Mouse (Mus musculus) spleen, adult 18-20 months (tissue): ENCODE results near the gene Tiam1.
A peak's percentile ranks its signal among the peaks of the same experiment; 100 is the strongest.

Experiments used
- DNase-seq, 2 experiments: peaks; one replicate each; pipeline ENCODE4 v3.0.0; 2022; ENCODE audit warnings: mixed read lengths in 2 of 2

Gene Tiam1

DNA sequence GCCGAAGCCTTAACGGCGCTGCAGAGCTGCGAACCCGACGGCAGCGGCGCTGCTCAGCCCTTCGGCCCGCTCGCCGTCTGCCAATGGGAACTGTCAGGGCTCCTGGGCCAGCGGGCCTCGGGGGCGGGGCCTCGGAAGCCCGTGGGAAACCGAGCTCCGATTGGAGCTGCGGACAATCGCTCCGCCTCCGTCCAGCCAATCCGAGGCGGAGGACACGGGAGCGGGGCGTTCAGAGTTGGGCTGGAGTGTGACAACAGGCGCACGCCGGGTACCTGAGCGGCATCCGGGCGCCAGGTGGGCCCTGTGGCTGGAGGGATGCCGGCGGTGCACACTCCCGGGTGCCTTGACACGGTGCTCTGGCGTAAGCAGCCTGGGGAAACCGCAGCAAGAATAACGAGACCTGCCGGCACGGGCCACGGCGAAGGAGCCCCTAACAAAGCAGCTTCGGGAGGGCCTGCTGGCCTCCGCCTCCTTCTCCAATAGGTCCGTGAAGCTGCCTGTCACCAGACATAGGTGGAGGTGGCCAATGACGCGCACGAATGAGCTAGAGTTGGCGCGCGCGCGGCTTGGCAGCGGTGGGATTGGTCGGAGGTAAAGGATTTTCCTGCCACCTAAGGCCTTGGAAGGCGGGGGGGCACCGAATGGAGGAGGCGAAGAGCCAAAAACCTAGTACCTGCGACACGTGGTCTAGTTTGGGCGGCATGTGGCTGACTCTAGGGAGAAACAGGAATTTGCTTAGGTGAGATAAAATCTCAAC, at the start of gene Tiam1:
Tiam1 (minus strand) TSS at position 10 of the 757 bp plus-strand sequence.
- DNase-seq, result peak; percentile 89 to 90

GRCm38 (mm10) chr16:90191289-90191688, 47.7 kb upstream of the Tiam1 start:
- no peak for DNase-seq

DNA sequence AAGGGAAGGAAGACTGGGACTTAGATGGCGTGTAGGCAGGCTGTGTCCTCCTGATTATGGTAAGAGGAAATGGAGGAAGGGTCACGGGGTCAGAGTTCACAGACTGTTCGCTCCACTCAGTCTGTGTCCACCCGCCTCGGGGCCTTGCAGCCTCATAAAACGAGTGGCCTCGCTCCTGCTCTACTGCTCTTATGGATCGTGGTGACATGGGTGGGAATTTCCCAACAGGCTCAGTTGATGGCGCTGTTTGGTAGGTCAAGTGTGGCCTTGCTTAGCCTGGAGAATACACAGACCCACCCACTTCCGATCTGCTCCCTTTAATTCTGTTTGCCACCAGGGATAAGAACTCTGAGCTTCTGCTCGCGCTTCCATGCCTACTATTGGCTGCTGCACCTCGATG, 43.9 kb upstream of the Tiam1 start:
- no peak for DNase-seq

DNA sequence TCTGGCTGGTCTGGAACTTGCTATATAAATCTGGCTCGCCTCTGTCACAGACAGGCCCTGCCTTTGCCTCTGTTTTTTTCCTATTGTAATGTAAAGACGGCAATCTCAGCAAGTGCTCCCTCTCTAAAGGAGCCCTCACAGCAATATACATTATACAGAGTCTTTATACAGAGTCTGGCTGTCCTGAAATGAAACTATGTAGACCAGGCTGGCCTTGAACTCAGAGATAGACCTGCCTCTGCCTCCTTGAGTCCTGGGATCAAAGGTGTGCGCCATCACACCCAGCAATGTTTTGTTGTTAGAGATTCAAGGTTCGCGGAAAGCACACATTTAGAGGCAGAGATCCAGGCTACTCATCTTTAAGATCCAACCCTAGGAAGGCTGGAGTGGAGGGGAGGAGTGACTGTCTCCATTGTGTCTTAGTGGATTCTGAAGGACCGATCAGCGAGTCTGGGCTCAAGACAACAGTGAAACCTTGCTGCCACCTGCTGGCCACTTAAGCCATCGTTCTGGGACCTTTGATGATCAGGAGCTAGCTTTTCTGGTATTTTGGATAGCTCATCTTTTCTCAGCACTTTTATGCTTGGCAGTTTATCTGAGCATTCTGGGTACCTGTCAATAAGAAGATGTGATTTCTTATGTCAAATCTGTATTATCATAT, 42.5 kb upstream of the Tiam1 start:
- DNase-seq, result peak; percentile 47 to 76

- no peak for DNase-seq
These were observed 40.6 kb upstream of the Tiam1 start for GRCm38 (mm10) chr16:90184135-90184534.

DNA sequence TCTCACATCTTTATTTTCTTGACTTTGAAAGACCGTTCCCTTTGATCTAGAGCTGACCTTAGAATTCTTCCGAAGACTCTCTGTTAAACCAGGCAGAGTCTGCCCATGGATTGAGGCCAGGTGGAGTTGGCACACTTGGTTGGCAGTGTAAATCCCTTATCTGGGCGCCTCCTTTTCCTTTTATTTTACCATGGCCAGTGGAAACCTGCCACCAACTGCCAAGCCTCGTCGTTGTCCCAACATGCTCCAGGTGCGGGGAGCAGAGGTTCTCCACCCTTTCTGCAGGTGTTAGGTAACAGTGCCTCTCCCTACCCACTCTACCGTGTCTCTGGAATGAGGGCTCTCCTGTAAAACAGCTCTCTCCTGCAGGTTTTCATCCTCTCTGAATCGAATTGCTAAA, 38.1 kb upstream of the Tiam1 start:
- no peak for DNase-seq

GRCm38 (mm10) chr16:90180975-90181374, 37.4 kb upstream of the Tiam1 start:
- no peak for DNase-seq

- DNase-seq, result no peak
These were observed 36.3 kb upstream of the Tiam1 start for GRCm38 (mm10) chr16:90179892-90180291.

DNA sequence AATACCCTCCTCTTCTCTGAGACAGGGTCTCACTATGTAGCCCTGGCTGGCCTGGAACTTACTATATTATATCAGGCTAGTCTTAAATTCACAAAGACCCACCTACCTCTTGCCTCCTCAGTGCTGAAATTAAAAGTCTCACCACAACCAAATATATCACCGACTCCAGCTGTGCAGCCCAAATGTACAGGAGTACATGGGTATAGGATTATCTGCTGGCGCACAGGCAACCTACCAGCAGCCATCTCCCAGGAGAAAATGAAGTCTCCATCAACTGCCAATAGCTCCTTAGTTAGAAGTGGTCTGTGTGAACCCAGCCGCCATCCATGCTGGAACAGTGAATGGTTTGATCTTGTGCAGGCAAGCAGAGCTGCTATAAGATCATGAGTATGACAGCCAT, 34.8 kb upstream of the Tiam1 start:
- DNase-seq, result no peak

DNA sequence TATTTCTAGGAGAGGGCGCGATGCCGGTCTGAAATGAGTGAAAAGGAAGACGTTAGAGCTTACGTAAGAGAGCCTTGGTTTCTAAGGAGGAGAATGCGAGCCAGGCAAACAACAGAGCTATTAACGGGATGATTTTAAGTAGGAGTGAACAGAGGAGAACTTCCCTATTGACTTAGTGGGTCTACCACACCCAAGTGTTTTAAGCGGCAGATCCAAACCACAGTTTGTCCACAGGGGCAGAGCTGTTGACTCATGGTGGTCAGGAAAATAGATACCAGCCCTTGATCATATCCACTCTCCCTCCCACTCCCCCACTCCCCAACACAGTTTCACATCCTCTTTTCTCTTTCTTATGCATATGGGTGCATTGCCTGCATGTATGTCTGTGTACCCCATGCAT, 33.9 kb upstream of the Tiam1 start:
- DNase-seq, result peak in 1 of 2 experiments; percentile 23

GRCm38 (mm10) chr16:90176472-90176871, 32.9 kb upstream of the Tiam1 start:
- DNase-seq, result no peak

DNA sequence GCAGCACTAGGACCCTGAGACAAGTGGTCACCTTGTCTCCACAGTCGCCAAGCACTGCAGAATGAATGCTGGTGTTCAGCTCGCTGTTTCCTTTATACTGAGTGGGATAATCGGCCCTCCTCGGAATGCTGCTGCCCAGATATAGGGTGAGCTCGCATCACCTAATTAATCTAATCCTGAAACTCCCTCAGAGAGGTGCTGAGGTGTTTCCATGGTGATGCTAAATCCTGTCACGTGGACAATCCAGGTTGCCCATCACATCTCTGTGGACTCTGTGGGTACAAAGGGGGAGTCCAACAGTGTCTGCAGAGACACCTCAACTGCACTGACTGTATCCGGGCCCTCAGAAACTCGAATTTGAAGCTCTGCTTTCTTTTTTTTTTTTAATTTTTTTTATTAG, 27.8 kb upstream of the Tiam1 start:
- no peak for DNase-seq

- no peak for DNase-seq
These were observed 27.1 kb upstream of the Tiam1 start for GRCm38 (mm10) chr16:90170676-90171075.

GRCm38 (mm10) chr16:90169863-90170630, 26.5 kb upstream of the Tiam1 start:
- DNase-seq, result no peak

- DNase-seq, result peak in 1 of 2 experiments; percentile 77
These were observed 24.1 kb upstream of the Tiam1 start for GRCm38 (mm10) chr16:90167646-90168045.

GRCm38 (mm10) chr16:90165435-90165834, 21.9 kb upstream of the Tiam1 start:
- no peak for DNase-seq

- no peak for DNase-seq
These were observed 21.4 kb upstream of the Tiam1 start for GRCm38 (mm10) chr16:90164942-90165341.

DNA sequence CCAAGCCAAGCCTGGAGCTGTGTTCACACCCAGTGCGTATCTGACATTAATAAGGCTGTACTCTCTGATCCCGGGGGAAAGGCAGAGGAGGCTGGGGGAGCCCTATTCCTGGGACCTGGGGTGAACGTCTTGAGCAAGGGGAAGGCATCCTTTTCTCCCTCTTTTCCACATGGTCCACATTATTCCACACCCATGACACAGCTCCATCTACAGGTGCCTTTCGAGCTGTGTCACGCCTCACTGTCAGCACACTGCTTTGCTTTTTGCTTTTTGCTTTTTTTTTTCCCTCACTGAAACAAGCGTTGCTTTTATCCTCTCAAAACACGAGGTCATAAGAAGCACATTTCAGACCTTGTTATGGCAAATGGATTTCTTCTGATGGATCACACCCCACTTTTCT, 11.5 kb upstream of the Tiam1 start:
- no peak for DNase-seq

- DNase-seq, result no peak
These were observed 7.3 kb upstream of the Tiam1 start for GRCm38 (mm10) chr16:90150820-90151219.

DNA sequence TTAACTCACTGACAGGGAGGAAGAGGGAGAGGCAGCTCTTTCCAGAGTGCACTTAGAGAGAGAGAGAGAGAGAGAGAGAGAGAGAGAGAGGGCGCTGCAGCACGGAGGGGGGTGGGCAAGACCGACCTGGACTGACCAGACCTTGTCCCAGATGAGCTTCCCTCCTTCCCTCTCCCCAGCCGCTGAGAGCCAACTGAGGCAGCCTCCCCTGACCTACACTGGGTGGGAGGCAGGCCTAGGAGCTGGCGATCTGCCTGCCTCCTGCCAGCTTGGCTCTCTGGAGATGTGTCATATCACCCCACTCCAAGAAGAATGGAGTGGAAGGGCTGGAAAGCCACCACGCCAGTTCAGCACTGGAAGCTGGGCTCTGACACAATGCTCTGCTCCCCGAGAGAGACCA, 6.6 kb upstream of the Tiam1 start:
- DNase-seq, result no peak

- no peak for DNase-seq
These were observed 5.8 kb upstream of the Tiam1 start for GRCm38 (mm10) chr16:90149335-90149734.

DNA sequence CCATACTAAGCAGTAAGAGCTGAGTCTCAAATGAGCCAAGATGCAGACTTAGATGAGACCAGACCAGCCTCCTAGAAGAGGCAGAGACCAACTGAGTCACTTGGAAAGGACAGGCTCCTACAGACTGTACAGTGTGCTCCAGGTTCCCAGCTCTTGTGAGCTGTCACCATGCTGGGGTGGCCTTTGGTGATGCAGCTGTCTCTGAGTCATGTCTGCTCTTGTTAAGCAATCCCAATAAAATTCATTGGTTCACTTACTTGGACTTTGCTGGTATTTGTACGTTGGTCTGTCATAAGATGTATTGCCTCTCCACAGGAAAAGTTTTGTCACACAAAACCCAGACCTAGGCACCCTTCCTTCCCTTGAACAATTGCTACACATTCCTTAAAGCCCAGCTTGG, 1.7 kb upstream of the Tiam1 start:
- DNase-seq, result no peak

DNA sequence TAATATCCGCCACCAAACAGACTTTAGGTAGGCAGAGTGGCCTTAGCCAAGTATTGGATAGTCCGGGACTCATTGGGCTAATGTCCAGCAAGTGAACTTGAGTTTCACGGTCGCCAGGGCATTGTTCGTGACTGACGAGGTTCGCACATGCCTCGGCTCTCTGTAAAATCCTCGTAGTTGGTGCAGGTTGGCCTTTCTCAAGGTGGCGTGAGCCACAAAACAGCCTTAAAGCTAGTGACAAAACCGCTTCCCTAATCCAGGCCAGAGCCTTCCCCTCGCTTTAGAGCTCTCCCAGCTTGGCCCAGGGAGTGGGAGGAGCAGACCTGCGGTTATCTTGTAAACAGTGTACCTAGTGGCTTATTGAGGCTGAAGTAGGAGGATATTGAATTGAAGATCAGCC, 972 bp upstream of the Tiam1 start:
- DNase-seq, result no peak

DNA sequence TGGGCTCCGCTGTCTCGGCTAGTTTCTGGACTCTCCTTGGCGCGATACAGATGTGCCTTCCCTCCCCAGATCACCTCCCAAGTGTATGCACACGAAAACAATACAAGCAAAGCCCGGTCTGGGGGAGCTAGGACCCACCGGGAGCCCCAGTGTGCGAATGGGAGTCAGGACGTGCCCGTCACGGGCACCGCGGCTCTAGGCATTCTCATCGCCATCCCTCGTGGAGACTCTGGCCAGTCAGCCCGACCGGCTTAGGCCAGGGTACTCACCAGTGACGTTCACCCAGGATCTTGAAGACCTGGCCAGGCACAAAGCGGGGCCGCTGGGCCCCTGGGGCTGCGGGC, 181 bp downstream of the Tiam1 start:
- no peak for DNase-seq
